Mouse (Mus musculus) kidney, adult 18-20 months (tissue): Measurements from ENCODE around the gene Wdr54.

Experiments
- DNase-seq: peaks from one replicate; pipeline ENCODE4 v3.0.0; 2021

Gene Wdr54

DNA sequence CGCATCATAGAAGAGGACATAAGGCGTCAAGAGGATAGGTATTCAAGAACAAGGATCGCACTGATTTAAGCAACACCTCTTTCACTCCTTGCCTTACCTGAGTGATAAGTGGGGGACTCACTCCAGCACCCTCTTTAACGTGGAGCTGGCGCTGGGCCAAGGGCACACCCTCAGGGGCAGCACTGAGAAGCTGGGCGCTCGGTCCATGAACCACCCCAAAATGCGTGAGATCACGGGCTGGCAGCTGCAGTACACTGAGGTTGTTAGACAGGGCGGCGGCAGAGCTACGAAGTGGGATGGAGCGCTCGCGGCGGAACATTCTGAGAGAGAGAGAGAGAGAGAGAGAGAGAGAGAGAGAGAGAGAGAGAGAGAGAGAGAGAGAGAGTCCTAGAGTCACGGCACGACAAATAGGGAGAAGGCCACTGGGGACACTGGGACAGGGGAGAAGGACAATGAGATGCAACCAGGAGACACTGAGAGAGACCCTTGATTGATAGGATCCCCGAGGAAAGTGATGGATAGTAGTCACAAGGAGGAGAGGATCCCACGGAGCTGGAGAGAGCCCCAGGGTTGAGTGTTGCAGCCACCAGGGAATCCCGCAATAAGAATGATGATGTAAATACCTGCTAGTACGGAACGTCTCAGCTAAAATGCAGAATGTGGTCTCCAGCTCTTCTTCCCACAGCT lies 502 bp downstream of the Wdr54 start:
- peak; percentile 15 for DNase-seq

DNA sequence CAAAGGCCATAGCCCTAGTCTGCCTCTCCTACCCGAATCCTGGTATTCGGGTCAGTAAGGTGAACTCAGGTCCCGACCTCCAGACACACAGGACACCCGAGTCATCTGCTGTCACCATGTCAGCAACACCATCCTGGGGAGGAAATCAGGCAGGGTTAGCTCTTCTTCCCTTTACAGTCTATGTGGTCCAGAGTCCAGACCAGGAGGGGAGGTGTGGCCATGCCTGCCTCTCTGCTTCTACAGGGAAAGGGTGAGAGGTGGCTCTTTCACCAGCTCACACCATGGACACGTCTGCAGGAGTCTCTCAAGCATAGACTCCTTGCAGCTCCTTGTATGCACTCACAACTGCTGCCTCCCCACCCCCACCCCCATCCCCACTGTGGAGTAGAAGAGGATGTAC lies 2.7 kb downstream of the Wdr54 start:
- DNase-seq, result no peak

DNA sequence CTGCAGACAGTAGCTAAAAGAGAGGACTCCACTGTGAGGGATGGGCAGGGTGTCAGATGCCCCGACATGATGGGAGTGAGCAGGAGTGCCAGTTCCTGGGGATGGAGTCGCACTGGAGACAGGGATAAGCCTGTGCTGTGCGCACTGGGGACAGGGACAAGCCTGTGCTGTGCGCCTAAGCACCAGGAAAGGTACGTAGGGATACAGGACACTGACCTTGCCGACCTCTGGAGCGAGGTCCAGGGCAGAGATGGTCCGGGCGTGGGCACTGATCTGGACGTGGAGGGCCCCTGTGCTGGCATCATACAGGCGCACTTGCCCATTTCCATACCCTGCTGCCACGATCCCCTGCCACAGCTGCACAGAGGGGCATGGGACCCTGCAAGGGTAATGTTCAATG lies 3.2 kb downstream of the Wdr54 start:
- DNase-seq, result no peak

DNA sequence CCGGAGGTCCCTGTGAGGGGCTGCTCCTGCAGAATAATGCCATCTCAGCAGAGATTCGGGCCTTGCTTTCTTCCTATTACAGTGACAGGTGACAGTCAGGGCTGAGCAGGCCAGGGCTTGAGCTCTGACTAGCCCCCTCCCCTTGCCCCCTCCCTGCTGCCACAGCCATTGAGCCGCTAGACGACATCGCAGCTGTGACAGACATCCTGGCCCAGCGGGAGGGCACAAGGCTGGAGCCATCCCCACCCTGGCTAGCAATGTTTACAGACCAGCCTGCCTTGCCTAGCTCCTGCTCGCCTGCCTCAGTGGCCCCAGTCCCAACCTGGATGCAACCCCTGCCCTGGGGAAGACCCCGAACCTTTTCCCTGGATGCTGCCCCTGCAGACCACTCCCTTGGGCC lies 4.5 kb downstream of the Wdr54 start:
- DNase-seq, result no peak

DNA sequence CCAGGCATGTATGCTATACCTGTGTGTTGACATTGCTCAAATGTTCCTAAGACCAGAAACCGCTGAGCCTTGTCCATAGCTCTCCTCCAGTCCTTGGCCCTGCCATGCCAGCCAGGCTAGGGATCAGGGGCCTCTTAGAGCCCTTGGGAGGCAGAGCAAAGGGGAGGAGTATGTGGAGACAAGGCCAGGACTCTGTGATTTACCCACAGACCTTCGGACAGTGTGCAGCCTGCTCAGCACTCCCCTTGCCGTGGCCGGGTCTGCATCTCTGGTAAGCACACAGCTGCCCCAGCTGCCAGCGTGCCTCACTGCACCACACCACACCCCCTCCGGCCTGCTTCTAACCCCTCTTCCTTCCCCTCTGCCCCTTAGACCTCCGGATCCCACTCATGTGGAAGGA lies 8.9 kb downstream of the Wdr54 start:
- DNase-seq, result no peak

DNA sequence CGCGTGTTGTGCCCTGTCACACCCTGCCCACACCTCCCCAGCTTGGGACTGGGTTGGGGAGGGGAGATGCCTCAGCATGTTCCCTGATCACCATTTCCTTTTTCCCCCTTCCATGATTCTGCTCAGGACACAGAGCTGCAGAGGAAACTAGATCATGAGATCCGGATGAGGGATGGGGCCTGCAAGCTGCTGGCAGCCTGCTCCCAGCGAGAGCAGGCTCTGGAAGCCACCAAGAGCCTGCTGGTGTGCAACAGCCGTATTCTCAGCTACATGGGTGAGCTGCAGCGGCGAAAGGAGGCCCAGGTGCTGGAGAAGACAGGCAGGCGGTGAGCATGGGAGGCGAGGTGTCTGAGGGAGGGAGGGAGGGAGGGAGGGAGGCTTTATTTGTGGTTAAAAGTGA lies 10.4 kb downstream of the Wdr54 start:
- no peak for DNase-seq

DNA sequence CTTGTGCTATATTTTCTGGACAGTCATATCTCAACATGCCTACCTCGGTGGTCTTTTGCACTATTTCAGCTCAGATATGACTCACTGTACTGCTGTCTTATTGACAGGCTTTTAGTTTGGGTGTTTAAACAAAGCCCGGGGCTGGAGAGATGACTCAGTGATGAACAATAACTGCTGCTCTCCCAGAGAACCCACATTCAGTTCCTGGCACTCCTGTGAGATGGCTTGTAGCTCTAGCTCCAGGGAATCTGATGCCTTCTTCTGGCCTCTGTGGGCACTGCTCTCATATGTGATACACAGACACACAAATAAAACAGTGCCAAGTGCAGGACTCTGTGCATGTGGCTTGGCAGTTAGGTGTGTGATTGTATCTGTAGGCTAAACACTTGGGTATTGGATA lies 11.0 kb downstream of the Wdr54 start:
- DNase-seq, result no peak

DNA sequence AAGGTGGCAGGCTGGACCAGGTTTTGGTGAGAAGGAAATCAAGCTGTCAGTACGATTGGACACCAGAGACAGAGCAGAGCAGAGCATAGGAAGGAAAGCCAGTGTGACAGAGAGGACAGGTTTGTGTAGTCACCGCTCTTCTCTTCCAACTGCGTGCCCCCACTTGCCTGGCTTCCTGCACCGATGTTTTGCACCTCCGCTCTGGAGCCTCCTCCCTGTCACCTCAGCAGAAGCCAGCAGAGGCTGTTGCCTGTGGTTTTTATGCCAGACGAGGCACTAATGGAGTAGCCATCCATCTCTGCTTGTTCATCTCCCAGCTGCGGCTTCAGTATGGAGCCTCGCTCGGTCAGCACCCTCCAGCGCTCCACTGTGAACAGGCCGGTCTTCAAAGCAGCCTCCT lies 13.3 kb downstream of the Wdr54 start:
- DNase-seq, result no peak

DNA sequence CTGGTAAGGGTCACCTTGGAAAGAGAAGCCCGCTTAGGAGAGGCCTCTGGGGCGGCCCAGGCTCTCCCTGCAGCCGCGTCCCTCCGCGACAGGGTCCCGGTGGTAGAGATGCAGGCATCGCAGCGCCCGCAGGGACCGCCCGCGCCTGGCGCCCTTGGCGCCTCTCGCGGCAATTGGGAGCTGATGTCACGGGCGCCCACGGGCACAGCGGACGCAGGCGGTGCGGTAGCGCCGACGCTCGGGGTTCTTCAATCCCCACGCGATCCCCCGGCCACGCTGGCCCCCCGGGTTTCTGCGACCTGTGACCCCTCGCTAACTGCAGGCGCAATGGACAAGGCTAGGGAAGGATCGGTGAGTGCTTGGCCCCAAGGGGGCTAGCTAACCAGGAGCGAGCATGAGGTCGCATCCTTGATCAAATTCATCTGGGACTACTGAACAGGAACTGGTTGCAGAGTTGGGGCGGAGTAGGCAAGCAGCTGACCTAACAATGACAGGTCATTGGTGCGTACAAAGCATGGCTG lies 13.9 kb downstream of the Wdr54 start:
- no peak for DNase-seq

DNA sequence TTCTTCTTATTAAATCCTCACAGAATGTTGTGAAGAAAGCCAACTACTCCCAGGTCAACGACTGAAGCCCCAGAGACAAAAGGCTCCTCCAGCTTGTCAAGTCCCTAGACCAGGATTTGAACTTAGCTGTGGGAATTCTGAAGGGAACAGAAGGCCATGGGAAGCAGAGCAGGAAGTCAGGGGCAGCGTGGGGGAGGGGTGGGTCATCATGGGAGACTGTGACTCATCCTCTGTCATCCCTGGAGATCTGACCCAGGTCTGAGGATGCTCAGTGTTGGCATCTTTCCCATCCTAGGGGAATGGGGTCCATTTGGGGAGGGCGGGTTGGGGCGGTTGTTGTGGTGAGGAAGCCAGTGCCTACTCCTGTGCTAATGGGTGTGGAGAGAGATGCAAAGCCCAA lies 14.6 kb downstream of the Wdr54 start:
- DNase-seq, result no peak

DNA sequence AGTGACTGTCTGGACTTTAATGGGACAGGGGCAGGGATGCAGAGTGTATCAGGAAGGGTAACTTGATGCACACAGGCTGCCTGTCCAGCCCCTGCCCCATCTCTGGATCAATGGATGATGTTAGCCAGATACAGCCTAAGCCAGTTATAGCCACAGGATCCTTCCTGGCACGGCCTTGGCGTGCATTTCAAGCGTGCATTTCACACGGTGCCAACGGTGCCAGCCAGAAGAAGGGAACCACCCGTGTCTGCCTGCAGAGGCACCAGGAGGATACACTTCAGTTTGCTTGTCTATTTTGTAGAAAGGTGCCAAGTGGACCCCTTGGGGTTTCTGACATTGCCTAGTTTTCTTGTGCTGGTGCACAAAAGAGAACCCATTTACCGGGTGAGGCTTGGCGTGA lies 16.2 kb downstream of the Wdr54 start:
- no peak for DNase-seq

DNA sequence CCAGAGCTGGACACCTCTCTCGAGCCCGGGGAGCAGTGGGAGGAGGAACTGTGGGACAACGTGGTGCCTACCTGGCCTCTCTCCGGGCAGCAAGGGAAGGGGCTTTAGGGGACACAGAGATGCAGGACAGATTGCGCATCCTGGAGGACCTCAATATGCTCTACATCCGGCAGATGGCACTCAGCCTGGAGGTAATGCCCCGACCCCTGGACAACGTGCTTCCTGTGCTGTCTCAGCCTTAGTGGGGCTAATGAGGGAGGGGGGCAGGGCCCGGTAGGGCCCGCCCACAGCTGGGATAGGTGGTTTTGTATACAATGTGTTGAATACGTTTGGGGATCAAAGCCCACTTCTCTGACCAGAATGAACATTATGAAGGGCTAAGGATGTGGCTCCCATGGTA lies 18.1 kb downstream of the Wdr54 start:
- no peak for DNase-seq

DNA sequence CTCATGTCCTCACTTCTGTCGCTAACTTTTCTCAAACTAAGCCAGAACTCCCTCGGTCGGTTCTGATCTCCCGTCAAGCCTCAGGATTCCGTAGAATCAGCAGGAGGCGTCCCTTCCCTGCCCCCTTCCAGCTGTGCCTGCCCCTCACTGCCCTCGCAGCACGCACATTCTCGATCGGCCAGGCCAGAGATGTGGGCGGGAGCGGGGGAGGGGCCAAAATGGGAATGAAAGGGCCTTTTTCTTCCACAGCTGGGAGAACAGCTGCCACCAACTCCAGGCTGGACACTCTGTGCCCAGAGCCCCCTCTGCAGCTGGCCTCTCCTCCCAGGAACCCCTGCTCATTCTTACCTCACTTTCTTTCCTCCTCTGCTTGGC lies 18.6 kb downstream of the Wdr54 start:
- DNase-seq, result peak; percentile 89

DNA sequence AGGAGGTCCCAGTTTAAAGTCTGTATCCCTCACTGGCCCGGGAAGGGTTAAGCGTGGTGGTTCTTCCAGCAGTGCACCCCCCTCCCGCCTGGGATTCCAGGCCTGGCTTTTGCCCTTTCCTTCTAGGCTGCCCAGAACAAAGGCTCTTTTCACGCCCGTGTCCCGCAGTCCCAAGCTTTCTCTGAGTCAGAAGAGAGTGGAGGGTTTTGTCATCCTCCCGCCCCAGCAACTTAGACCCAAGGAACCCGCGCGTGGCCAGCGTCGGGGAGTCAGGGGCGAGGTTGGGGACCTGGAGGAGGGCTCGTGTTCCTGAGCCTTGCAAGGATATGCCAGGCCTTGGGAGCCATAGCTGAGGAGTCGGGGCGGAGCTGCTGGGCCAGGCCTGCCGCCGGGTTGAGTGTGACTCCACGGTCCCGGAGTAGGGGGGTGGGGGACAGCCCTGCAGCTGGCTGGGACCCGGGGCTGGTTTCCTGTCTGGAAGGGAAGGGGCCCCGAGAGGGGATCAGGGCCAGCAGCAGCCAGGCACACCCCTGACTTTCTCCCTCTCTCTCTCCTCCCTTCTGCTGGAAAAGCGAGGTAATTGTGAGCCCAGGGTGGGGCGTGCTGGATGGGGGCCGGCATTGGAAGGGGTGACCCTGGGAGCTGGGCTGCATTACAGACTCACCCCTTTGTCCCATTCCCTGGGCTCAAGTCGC lies 19.2 kb downstream of the Wdr54 start:
- peak; percentile 82 for DNase-seq

DNA sequence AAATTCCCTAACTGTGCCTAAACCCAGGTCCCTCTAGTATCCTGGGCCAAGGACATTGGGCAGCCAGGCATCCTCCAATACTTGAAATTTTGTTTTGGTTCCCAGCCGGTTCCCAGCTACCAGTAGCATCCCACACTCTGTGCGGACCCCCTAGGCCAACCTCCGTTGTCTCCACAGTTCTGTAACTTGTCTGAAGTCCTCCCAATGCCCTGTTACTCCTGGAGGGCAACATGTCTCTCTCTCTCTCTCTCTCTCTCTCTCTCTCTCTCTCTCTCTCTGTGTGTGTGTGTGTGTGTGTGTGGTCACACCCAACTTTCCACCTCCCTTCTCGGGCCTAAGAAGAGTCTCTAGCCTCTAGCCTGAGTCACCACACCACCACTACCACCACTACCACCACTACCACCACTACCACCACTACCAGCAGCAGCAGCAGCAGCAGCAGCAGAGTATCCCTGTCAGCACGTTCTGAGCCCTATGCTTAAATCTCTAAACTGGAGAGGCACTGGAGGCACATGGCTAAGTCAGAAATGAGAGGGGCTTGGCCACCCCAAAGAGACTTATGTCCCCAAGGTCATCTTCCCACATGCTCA lies 19.8 kb downstream of the Wdr54 start:
- DNase-seq, result no peak

DNA sequence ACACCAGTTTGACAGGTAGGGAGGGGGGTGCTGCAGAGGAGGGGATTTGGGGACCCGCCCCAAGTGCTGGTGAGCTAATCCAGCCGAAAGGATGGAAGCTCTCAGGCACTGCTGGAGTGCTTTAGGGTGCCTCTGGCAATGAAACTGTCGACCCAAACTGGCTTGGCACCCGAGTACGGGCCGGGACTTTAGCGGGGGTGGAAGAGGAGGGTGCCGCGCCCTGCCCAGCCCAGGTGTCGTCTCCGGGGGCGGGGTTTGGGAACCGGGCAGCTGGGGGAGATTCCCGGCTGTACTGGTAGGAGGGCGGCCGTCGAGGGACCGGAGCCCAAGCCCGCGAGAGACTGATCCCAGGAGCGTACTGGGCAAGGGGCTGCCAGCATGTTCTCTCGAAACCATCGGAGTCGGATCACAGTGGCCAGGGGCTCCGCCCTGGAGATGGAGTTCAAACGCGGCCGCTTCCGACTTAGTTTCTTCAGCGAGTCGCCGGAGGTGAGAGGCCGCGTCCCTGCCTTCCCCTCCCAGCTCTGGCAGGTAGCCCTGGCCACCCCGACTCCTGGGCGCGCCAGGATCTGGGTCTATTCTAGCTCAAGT lies 20.5 kb downstream of the Wdr54 start:
- DNase-seq, result peak; percentile 82

DNA sequence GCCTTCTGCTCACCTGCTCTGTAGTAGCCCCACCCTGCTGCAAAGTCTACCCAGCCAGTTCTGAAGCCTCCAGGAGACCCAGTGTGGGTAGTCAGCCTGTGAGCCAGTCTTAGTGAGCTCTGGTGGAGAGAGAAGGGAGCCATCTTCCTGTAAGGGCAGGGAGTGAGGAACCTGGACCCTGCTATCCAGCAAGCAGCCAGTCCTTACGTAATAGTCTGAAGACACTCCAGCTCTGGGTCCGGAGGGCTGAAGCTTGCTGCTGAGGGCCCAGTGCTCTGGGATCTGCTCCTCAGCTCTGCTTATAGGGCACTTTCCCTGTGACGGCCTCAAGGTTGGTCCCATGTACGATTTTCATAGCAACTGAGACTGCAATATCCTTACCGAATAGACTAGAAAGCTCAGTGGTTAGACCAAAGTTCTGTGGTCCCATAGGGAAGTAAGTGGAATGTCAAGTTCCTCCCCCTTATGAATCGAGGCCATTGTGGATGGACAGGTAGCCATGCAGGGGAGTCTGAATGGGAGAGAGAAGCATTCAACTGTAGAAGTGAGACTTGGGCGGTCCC lies 21.2 kb downstream of the Wdr54 start, which contains the start of gene Rtkn:
Gene Rtkn (plus strand): TSS at position 513 of the 563 bp plus-strand sequence.
- peak; percentile 57 for DNase-seq

DNA sequence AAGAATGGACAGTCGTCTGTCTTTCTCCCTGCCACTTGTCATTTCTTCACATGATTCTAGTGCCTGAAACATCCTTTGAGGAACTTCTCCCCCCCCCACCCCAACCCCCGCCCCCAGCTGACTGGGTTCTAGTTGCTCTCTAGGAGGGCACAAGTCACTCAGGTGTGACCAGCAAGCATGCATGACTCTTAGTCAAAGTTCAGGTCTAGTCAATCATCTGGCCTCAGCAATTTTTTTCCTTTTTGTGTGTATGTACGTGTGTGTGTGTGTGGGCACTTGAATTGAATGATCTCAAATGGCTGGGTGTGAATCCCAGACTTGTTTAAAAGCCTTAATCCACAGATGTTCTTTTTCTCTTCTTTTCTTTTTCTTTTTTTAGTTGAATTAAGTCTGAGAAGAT lies 22.0 kb downstream of the Wdr54 start:
- no peak for DNase-seq

DNA sequence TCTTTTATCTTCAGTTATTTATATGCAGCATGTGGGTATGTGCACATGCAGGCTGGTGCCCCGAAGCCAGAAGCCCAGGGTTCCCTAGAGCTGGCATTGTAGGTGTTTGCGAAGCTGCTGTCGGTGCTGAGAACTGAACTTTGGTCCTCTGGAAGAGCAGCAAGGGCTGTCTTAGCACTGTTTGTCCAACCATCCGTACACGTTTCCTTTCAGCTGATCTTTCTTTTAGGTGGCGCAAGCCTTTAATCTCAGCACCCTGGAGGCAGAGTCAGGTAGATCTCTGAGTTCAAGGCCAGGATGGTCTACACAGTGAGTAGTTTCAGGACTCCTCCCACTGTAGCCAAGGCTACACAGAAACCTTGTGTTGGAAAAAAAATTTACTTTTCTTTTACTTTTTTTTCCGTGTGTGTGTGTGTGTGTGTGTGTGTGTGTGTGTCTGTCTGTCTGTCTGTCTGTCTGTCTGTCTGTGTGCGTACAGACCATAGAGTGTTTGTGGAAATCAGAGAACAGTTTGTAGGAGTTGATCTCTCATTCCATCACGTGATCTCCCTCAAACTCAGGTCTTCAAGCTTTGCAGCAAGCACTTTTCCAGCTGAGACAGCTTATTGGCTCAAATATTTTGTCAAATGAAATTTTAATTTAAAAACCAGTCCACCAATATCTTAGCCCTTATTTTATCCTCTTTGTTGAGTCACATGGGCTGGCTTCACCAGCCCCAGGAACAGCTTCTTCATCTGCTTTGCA lies 23.8 kb downstream of the Wdr54 start:
- no peak for DNase-seq

DNA sequence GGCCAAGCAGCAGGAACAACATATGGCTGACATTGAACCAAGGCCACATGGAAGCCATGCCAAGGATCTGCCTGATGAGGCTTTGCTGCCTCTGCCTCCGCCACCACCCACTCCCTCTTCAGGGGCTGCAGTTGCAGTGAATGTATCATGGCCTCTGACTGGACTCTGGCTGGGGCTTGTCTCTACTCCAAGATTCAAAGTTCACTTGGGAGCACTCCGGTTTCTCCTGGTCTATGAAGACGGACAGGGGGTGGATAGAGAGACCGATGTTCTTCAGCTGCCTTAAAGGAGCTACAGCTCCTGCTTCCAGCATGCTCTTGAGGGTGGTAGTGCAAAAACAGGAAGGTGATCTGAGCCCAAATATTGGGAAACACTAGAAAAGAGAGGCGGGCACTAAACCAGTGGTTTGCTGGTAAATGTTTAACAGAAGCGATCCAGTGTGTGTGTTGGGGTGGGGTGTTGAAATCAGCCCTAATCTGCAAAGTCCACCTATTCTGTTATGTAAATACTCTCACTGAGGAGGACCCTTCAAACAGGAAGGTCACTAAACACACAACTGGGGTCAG lies 24.6 kb downstream of the Wdr54 start:
- peak; percentile 76 for DNase-seq

DNA sequence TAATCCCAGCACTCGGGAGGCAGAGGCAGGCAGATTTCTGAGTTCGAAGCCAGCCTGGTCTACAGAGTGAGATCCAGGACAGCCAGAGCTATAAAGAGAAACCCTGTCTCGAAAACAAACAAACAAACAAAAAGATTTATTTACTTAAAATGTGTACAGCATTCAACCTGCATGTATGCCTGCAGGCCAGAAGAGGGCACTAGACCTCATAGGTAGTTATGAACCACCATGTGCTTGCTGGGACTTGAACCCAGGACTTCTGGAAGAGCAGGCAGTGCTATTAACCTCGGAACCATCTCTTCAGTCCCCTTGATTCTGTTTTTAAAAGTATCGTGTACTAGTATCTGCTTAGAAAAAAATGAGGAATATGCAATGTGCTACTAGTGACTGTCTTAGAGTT lies 28.8 kb downstream of the Wdr54 start:
- no peak for DNase-seq

DNA sequence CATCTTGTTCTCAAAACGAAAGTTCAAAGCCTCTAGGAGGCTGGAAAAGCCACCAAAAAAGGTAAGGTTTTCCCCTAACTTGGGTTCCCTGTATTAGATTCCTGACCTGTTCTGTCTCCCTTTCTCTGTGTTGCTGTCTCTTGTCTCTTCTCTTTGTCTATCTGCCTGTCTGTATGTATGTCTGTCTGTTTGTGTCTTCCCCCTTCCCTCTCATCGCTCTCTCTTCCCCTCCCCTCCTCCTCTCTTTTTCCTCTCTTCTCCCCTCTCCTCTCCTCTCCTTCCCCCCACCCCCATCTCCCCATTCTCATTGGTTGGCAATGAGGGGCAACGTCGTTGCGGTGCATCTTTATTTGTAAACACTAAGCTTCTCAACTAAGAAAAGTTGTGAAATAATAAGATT lies 30.9 kb downstream of the Wdr54 start, which contains the start of gene Ino80b:
Gene Ino80b (minus strand): TSS at position 101 of the 400 bp plus-strand sequence.
- no peak for DNase-seq
